Mouse (Mus musculus) kidney, adult 9 months (tissue): Measurements from ENCODE around the gene Tinagl1.
A peak's percentile ranks its signal among the peaks of the same experiment; 100 is the strongest.

ENCODE experiments used
- DNase-seq: peaks from one replicate; pipeline ENCODE4 v3.0.0; 2022

Tinagl1 gene

GRCm38 (mm10) chr4:130175072-130175711, at the start of gene Tinagl1:
Gene Tinagl1 (minus strand): TSS chr4:130175122.
- DNase-seq = peak; percentile 61

DNA sequence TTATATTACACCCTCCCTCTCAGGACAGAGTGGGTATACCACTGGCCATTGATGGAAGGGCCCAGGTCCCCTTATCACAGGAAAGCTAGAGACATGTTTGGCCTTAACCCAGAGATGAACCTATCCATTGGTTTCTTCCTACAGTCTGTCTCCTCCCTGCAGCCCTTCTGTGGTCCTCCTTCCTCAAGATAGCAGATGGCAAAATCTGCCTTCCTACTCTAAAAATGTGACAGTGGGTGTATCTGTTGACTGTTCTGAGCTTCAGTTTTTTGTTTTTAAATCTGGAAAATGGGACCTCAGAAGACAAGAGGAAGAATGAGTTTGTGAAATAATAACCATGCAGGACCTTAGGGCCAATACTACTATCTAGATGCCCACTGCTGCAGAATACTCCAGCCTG, 49.1 kb upstream of the Tinagl1 start:
- DNase-seq = no peak

DNA sequence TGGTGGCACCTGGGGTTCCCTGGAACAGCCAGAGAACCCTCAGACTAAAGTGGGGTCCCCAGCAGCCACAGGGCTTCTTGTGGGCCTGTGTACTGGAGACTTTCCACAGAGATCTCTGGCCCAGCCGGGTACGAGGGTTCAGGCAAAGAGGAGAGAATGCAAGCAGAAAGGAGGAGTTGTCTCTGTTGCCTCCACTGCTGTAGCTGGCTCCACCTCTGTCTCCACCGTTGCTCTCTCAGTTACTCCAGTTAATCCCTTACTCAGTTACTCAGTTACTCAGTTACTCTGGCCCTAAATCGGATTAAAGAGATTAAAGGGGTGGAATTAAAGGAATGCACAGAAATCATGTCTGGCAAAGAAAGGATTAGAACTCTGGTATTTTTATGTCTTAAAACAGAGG, 47.3 kb upstream of the Tinagl1 start, which contains the start of gene Gm853:
Gm853 (minus strand) TSS at position 223 of the 400 bp plus-strand sequence.
- DNase-seq = peak; percentile 85

DNA sequence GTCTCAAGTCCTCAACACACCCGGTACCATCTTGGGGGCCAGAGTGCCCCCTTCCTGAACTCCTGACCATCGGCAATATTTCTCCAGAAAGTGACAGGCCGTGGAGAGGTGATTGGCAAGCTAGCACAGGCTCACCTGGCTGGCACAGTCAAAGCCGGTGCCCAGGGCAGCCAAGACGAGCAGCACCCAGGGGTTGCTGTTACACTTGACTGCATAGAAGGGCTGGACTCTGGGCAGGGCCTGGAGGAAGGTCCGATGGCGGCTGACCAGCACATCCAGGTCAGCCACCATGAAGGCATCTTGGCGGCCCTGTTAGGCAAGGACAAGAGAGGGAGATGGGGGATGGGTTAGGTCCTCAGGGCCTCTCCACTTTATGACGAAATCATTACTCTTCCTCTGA, 45.3 kb upstream of the Tinagl1 start:
- DNase-seq = peak; percentile 83

GRCm38 (mm10) chr4:130215392-130215791, 40.5 kb upstream of the Tinagl1 start:
- DNase-seq = no peak

DNA sequence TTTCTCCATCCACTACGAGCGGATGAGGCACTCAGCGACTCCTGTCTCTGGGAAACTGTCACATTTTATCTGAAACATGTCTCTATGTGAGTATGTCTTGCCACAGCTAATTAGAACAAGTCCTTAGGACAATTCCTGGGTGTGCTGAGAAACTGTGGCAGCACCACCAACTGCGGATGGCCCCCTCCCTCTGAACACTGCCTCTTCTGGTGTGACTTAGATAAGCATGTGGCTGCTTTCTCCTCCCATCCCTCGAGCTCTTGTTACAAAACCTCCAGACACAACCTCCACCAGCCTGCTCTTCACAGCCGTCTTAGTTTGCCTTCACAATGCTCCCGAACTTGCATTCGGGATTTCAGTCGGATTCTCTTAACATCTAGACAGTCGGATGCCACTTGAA, 38.9 kb upstream of the Tinagl1 start:
- no peak for DNase-seq

- DNase-seq = no peak
Observed at GRCm38 (mm10) chr4:130213197-130213596, 38.3 kb upstream of the Tinagl1 start.

- DNase-seq = no peak
Observed at GRCm38 (mm10) chr4:130212421-130212820, 37.5 kb upstream of the Tinagl1 start.

DNA sequence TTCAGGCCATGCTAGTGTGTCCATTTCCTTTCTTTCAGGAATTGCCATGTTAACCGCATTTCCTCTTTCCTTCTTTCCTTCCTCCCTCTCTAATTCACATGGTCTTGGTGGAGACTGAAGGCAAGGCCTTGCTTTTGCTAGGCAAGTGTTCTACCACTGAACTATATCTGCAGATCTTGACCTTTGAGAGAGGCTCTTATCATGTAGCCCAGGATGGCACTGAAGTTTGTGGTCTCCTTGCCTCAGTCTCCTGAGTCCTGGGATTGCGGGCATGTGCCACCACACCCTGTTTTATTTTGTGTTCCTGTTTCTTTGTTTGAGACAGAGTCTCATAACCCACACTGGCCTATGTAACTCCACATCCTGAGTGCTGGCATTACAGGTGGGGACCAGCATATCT, 36.9 kb upstream of the Tinagl1 start:
- DNase-seq = no peak

- DNase-seq = peak; percentile 92
Observed at GRCm38 (mm10) chr4:130198694-130199670, 24.1 kb upstream of the Tinagl1 start.

DNA sequence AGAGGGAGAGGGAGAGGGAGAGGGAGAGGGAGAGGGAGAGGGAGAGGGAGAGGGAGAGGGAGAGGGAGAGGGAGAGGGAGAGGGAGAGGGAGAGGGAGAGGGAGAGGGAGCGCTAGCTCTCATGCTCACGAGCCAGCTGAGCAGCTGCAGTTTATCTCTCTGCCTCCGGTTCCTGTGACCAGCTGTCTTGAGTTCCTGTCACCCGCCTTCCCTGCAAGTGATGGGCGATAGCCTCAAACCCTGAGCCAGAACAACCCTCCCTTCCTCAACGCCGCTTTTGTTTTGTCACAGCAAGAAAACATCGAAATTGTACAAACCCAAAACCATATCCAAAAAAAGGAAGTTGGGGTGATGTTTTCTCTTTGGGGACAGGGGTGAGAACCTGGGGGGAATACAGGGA, 21.6 kb upstream of the Tinagl1 start:
- DNase-seq = no peak

GRCm38 (mm10) chr4:130195924-130196323, 21.0 kb upstream of the Tinagl1 start:
- DNase-seq = no peak

DNA sequence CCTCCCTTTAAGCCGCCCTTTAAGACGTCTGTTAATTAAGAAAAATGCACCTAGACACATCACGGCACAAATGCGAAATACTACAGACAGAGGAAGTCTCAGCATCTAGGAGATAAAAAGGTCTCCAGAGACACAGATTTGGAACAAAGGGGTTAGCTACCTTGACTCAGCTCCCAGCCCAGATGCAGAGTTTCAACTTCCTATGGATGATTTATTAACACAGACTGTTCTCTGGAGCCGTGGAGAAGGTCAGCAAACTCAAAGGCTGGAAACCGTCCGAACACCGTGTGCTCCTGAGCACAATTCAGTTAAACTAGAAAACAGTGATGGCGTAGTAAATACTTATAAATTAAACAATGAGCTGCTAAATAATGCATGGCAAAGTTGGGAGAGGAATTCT, 17.3 kb upstream of the Tinagl1 start:
- DNase-seq = peak; percentile 73

- DNase-seq = no peak
Observed at GRCm38 (mm10) chr4:130189606-130190005, 14.7 kb upstream of the Tinagl1 start.

DNA sequence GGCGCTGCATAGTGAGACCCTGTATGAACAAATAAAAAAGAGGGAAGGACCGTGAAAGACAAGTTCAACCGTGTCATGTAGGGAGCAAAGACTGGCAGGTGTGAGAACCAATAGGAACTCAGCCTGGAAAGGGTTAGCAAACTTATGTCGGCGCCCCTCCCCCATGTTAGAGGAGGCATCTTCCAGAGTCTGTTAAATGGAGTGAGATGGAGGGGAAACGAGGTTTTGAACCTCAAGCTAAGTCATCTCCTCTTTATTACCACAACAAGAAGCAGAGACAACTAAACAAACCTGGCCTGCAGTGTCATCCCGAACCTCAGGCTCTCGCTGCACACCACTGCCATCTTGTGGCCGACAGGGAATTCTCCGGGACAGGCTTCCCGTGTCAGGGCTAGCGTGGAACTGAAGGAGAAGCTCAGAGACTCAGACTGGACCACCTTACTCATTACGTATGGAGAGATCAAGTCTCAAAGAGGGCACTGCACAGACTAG, 13.9 kb upstream of the Tinagl1 start:
- peak; percentile 85 for DNase-seq

DNA sequence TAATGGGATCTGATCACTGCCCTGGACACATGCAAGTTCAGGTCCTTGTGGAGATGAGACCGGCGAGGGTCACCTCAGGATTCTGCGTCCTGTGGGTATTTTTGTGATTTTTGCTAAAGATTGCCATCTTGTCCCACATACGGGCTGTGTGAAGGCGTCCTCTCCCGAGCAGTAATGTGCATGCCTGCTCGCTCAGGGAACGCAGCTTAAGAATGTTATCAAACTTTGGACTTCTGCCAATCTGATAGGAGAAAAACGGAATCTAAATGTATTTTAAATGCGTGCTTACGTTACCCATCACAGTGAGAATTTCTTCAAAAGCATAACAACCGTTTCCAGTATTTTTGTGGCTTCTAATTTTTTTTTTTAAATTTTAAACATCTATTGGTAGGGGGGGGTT, 12.0 kb upstream of the Tinagl1 start:
- no peak for DNase-seq

DNA sequence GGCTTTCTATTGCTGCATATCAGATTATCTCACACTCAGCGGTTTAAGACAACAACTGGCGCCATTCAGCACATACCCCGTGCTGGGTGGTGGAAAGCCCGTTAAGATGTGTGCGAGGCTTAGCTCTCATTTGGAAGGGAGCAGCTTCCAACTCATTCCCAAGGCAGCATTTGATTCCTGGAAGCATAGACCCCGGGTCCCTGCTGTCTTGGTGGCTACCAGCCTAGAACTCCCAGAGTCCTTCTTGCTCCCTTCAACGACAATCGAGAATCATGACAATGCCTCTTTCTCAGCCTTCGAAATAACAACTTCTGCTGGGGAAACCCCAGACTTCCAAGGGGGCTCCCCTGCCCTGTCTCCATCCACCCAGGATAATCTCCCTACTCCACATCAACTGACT, 11.5 kb upstream of the Tinagl1 start:
- DNase-seq = no peak

- no peak for DNase-seq
Observed at GRCm38 (mm10) chr4:130183879-130184278, 9.0 kb upstream of the Tinagl1 start.

DNA sequence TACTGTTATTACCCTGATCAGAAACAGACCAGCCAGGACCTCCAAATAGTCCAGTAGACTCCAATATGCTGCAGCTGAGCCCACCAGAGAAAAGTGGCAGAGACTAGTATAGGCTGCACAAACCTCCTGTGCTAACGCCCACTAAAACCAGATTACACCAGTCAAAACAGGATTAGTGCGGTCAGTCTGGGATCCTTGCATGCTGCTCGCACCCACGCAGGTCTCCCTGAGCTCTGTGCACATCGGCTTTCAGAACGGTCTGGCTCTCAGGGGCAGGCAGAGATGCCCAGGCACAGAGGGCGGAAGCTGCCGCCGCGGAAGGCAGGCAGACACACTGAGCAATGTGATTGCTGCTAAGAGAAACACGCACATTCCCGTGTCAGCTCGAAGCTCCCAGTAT, 8.1 kb upstream of the Tinagl1 start:
- DNase-seq = no peak

- peak; percentile 44 for DNase-seq
Observed at GRCm38 (mm10) chr4:130181886-130182285, 7.0 kb upstream of the Tinagl1 start.

DNA sequence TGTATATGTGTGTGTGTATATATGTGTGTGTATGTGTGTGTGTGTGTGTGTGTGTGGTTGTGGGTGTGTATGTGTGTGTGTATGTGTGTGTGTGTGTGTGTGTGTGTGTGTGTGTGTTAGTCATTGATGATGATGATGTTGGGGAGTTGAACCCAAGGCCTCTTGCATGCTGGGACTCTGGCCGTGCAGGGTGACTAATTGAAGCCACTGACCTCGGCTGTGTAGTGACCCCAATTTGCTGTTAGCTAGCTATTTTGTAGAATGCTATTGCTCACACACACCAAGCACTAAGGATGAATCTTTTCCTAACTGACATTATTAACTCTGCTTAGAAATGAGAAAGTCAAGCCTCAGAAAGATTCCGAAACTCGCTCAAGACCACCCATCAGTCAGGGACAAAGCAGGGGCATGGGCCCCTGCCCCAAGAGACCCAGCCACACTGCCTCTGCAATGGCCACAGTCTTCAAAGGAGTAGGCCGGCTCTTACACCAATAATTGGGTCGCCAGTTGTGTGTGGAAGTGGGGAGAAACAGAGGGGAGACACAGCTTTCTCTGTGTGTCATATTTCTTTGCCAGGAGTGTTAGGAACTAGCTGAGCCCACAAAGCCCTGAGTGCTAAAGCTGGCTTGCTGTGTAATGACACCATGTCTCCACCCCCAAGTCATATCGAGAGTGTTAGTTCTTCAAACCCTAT, 6.1 kb upstream of the Tinagl1 start:
- DNase-seq = no peak

DNA sequence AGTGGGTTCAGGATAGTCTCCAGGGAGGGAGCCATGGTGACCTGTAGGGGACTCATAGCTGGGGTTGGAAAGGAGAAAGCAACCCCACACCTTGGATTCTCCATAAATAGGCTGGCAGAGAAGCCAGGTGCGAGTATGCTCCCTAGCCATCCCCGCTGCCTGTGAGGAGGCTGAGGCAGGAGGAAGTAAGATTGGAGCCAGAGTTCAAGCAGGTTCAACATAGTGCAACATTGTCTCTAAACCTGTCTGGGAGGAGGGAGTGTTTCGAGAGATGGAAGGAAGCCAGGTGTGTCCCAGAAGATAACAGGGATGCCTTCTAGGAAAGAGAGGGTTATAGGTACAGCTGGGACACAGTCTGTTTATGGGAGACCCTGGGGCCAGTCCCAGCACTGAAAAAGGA, 5.0 kb upstream of the Tinagl1 start:
- DNase-seq = no peak

GRCm38 (mm10) chr4:130177536-130177935, 2.6 kb upstream of the Tinagl1 start:
- no peak for DNase-seq
